Mouse (Mus musculus) induced T-regulatory cell, adult 2 months (primary cell): ENCODE data around the gene Adgrb3.

Source experiments
- DNase-seq: peaks from one replicate; pipeline ENCODE4 v3.0.0-alpha.2; 2012; ENCODE audit warnings: low read depth

Adgrb3 gene

GRCm38 (mm10) chr1:25281471-25281870, 548.0 kb downstream of the Adgrb3 start:
- DNase-seq, result no peak

GRCm38 (mm10) chr1:25250562-25250961, 578.9 kb downstream of the Adgrb3 start:
- no peak for DNase-seq

GRCm38 (mm10) chr1:25242436-25242835, 587.1 kb downstream of the Adgrb3 start:
- DNase-seq, result no peak

- DNase-seq, result no peak
Observed at GRCm38 (mm10) chr1:25229245-25229750, 600.2 kb downstream of the Adgrb3 start.

- peak; percentile 2 for DNase-seq
Observed at GRCm38 (mm10) chr1:25228381-25229244, 600.9 kb downstream of the Adgrb3 start.

GRCm38 (mm10) chr1:25227880-25228279, 601.6 kb downstream of the Adgrb3 start:
- DNase-seq, result no peak

GRCm38 (mm10) chr1:25204636-25205035, 624.9 kb downstream of the Adgrb3 start:
- DNase-seq, result no peak

GRCm38 (mm10) chr1:25199392-25199791, 630.1 kb downstream of the Adgrb3 start:
- DNase-seq, result no peak

GRCm38 (mm10) chr1:25191986-25192385, 637.5 kb downstream of the Adgrb3 start:
- no peak for DNase-seq

GRCm38 (mm10) chr1:25189261-25189660, 640.2 kb downstream of the Adgrb3 start:
- no peak for DNase-seq

- no peak for DNase-seq
Observed at GRCm38 (mm10) chr1:25185909-25186308, 643.6 kb downstream of the Adgrb3 start.

- no peak for DNase-seq
Observed at GRCm38 (mm10) chr1:25181881-25182280, 647.6 kb downstream of the Adgrb3 start.

- no peak for DNase-seq
Observed at GRCm38 (mm10) chr1:25180615-25181014, 648.9 kb downstream of the Adgrb3 start.

- no peak for DNase-seq
Observed at GRCm38 (mm10) chr1:25179860-25180582, 649.5 kb downstream of the Adgrb3 start.

- DNase-seq, result no peak
Observed at GRCm38 (mm10) chr1:25178347-25179130, 651.0 kb downstream of the Adgrb3 start.

- no peak for DNase-seq
Observed at GRCm38 (mm10) chr1:25167120-25167519, 662.4 kb downstream of the Adgrb3 start.

- DNase-seq, result no peak
Observed at GRCm38 (mm10) chr1:25166036-25166796, 663.3 kb downstream of the Adgrb3 start.

- no peak for DNase-seq
Observed at GRCm38 (mm10) chr1:25163561-25163960, 665.9 kb downstream of the Adgrb3 start.

- no peak for DNase-seq
Observed at GRCm38 (mm10) chr1:25146206-25146605, 683.3 kb downstream of the Adgrb3 start.

- DNase-seq, result no peak
Observed at GRCm38 (mm10) chr1:25132150-25132824, 697.2 kb downstream of the Adgrb3 start.

- DNase-seq, result no peak
Observed at GRCm38 (mm10) chr1:25115512-25115911, 714.0 kb downstream of the Adgrb3 start.
